Mouse (Mus musculus): Measurements from ENCODE around the gene Jakmip3. TPM values are rescaled to one million over a fixed set of nuclear protein-coding genes. Genes with fewer than 3 reads are reported as not detected.

The Jakmip3 gene
- polyA plus RNA-seq, 1 experiment from 2014 or later: not detected

DNA sequence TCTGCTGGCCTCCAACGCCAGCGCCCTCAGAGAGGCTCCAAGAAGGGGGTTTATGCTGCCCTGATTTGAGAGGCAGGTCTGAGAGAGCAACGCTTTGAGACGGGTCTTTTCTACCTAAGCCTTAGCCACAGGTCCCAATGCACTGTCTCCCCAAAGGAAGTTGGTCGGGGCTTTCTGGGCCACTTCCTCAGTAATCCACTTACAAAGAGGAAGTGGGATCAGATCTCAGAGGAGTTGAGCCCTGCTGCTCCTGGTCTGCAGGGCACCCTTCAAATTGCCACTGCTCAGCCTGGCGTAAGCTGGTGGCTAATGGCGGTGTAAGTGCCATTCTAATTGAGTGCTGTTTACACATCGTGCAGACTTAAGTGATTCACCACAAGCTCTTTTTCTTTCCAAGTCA lies 191.0 kb downstream of the Jakmip3 start:
- H3K4me3 ChIP-seq (ENCODE audit: low read depth, low read length): no peak overlapping the region
- 17% methylated on average over 8 of the region's 8 CpGs for WGBS (ENCODE audit: insufficient replicate concordance)
- no peak overlapping the region for H3K27ac ChIP-seq (ENCODE audit: low read length)
- no peak overlapping the region for H3K9ac ChIP-seq (ENCODE audit: low read depth, low read length)
- ATAC-seq (ENCODE audit: low read depth): no peak
- no peaks in the 10 kb centered on the region for H3K4me1 ChIP-seq (ENCODE audit: control insufficient read depth, low read depth, low read length)
- no peak overlapping the region for H3K4me2 ChIP-seq (ENCODE audit: low read depth, low read length)
- H3K27me3 ChIP-seq (ENCODE audit: control insufficient read depth, insufficient read depth, low read depth, low read length): no peaks in the 10 kb centered on the region
- H3K36me3 ChIP-seq (ENCODE audit: control insufficient read depth, insufficient read depth): no peaks in the 10 kb centered on the region
- no peaks in the 10 kb centered on the region for H3K9me3 ChIP-seq (replicated peaks; ENCODE audit: control insufficient read depth, low read length)

DNA sequence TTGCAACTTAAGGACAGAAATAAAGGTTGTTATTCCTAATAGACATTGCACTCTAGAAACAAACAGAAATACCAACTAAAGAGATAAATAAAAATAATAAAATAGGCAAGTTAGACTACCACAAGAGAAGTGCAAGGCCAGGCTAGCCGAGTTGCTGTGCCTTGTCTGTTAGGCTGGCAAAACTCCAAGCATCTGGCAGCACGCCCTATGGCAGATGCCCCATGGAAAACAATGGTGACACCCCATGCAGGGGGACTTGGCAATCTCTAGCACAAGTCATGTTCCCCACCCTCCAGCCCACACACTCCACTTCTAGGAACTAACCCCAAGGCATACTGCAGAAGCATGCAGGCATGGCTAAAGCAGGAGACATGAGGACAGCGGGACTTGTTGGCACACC lies 192.9 kb downstream of the Jakmip3 start:
- no peak for ATAC-seq (ENCODE audit: low read depth)
- Histone ChIP-seq H3K27ac (ENCODE audit: low read length) (no peak overlapping the region), H3K4me2 (ENCODE audit: low read depth, low read length) (no peak overlapping the region), H3K4me1 (ENCODE audit: control insufficient read depth, low read depth, low read length) (no peaks in the 10 kb centered on the region), H3K36me3 (ENCODE audit: control insufficient read depth, insufficient read depth) (no peaks in the 10 kb centered on the region), H3K27me3 (ENCODE audit: control insufficient read depth, insufficient read depth, low read depth, low read length) (no peaks in the 10 kb centered on the region), H3K4me3 (ENCODE audit: low read depth, low read length) (no peak overlapping the region), H3K9me3 (replicated peaks; ENCODE audit: control insufficient read depth, low read length) (no peaks in the 10 kb centered on the region), H3K9ac (ENCODE audit: low read depth, low read length) (no peak overlapping the region)
- WGBS (ENCODE audit: insufficient replicate concordance): 54% methylated on average over 3 of the region's 3 CpGs

Other genes with a start within 250 kb of the Jakmip3 start
- gene Ppp2r2d, start 94.7 kb upstream of the Jakmip3 start, polyA plus RNA-seq (2015; fragmentation: Nextera tagmentation; extraction: Ambion mirVana): 5.7 TPM in 2 replicates
- gene Mapk1ip1, start 94.5 kb upstream of the Jakmip3 start, polyA plus RNA-seq (2015; fragmentation: Nextera tagmentation; extraction: Ambion mirVana): 3.9 and 4.3 TPM in 2 replicates
- gene Bnip3, start 31.2 kb upstream of the Jakmip3 start, polyA plus RNA-seq (2015; fragmentation: Nextera tagmentation; extraction: Ambion mirVana): 186 and 192 TPM in 2 replicates
- gene Dpysl4, start 145.3 kb downstream of the Jakmip3 start, polyA plus RNA-seq (2015; fragmentation: Nextera tagmentation; extraction: Ambion mirVana): 0.11 and 0.18 TPM in 2 replicates